Mouse (Mus musculus) monocyte, adult 5-6 weeks (primary cell): ENCODE measurements around the gene Pkp4. TPM values are rescaled to one million over a fixed set of nuclear protein-coding genes. Genes with fewer than 3 reads are reported as not detected.

Experiments
- ATAC-seq: fragments of 153-309, 156-312 bp; replicated peaks from 2 replicates; pipeline ENCODE4 v1.8.0; 2017; ENCODE audit warnings: mild to moderate bottlenecking; ENCODE audit not compliant: low TSS enrichment, insufficient number of reproducible peaks, severe bottlenecking, poor library complexity, low FRiP score
- total RNA-seq: library from RNA; stranded (forward); fragments of 200-1000, 200-491, 200-594 nt; gene quantifications from 3 replicates; pipeline ENCODE4 v1.2.3, GENCODE M21; 2017

Gene Pkp4
- total RNA-seq, 1 experiment from 2014 or later: 22.2 TPM

GRCm38 (mm10) chr2:59208276-59208675 lies 47.6 kb downstream of the Pkp4 start:
- no peak for ATAC-seq

GRCm38 (mm10) chr2:59211051-59211450 lies 50.4 kb downstream of the Pkp4 start:
- no peak for ATAC-seq

- no peak for ATAC-seq
Measured at GRCm38 (mm10) chr2:59212430-59212829, 51.8 kb downstream of the Pkp4 start.

GRCm38 (mm10) chr2:59212846-59213245 lies 52.2 kb downstream of the Pkp4 start:
- no peak for ATAC-seq

GRCm38 (mm10) chr2:59217931-59218330 lies 57.3 kb downstream of the Pkp4 start:
- no peak for ATAC-seq

- no peak for ATAC-seq
Measured at GRCm38 (mm10) chr2:59219997-59220789, 59.5 kb downstream of the Pkp4 start.

GRCm38 (mm10) chr2:59226383-59226782 lies 65.7 kb downstream of the Pkp4 start:
- no peak for ATAC-seq

- no peak for ATAC-seq
Measured at GRCm38 (mm10) chr2:59227011-59227410, 66.4 kb downstream of the Pkp4 start.

GRCm38 (mm10) chr2:59227508-59228263 lies 67.0 kb downstream of the Pkp4 start:
- no peak for ATAC-seq

- no peak for ATAC-seq
Measured at GRCm38 (mm10) chr2:59229250-59229895, 68.7 kb downstream of the Pkp4 start.

GRCm38 (mm10) chr2:59230656-59231055 lies 70.0 kb downstream of the Pkp4 start:
- ATAC-seq: no peak

GRCm38 (mm10) chr2:59231514-59231913 lies 70.9 kb downstream of the Pkp4 start:
- ATAC-seq: peak; percentile 61; the same call in 1 of the 2 replicates

GRCm38 (mm10) chr2:59233294-59233923 lies 72.8 kb downstream of the Pkp4 start:
- ATAC-seq: no peak

GRCm38 (mm10) chr2:59233936-59234335 lies 73.3 kb downstream of the Pkp4 start:
- no peak for ATAC-seq

- ATAC-seq: no peak
Measured at GRCm38 (mm10) chr2:59234537-59234936, 73.9 kb downstream of the Pkp4 start.

- ATAC-seq: no peak
Measured at GRCm38 (mm10) chr2:59239841-59240395, 79.3 kb downstream of the Pkp4 start.

- no peak for ATAC-seq
Measured at GRCm38 (mm10) chr2:59242117-59242516, 81.5 kb downstream of the Pkp4 start.

GRCm38 (mm10) chr2:59244273-59245097 lies 83.8 kb downstream of the Pkp4 start:
- no peak for ATAC-seq
